Mouse (Mus musculus) heart, postnatal 0 days (tissue): ENCODE results near the gene Cotl1.

Source experiments
- CTCF ChIP-seq: IDR thresholded peaks from 2 replicates; pipeline ENCODE4 v1.5.1; 2016; ENCODE audit warnings: antibody characterized with exemption, control low read depth, low read depth
- EP300 ChIP-seq: IDR thresholded peaks from 2 replicates; pipeline ENCODE4 v1.6.1; 2016; ENCODE audit warnings: antibody characterized with exemption, low read depth

DNA sequence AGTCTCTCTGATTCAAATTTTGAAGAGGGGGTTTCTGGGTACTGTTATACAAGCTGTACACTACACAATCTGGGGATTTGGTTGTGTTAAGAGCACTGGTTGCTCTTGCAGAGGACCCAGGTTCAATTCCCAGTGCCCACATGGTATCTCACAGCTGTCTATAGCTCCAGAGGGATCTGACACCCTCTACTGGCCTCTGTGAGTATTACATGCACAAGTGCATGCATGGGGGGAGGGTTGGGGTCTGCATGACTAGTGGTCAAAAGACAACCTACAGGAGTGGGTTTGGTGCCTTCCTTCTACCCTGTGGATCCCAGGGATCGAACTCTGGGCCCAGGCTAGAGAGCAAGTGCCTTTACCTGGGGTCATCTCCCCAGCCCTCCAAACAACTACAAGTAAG lies 37.8 kb downstream of the Cotl1 start:
- peak; percentile 22; the same call in 1 of the 2 replicates for TF ChIP-seq CTCF
- no peak for TF ChIP-seq EP300
